Mouse (Mus musculus): ENCODE measurements around the gene Rpusd2. TPM values are rescaled to one million over a fixed set of nuclear protein-coding genes. Genes with fewer than 3 reads are reported as not detected.
A peak's percentile ranks its signal among the peaks of the same experiment; 100 is the strongest.

Gene Rpusd2
- polyA plus RNA-seq, 1 experiment from 2014 or later, result 2.6 TPM

DNA sequence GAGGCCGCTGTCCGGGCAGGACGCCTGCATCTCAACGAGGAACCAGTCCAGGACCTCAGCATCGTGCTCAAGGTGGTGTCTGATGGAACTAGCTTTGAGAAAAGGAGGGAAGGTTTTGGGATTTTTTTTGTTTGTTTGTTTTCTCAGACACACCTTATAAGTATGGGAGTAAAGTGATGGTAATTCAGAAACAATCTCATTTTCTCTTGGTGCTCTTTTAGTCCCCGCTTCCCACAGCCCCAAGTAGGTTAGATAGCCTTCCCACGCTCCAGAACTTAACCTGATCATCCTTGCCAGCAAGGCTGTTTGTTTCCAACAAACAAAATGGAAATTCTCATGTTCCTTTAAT, 781 bp downstream of the Rpusd2 start:
- H3K9me3 ChIP-seq (replicated peaks), result no peaks in the 10 kb centered on the region
- WGBS (ENCODE audit: insufficient replicate concordance), result 10% methylated on average over 7 of the region's 7 CpGs
- H3K36me3 ChIP-seq (replicated peaks), result peaks cover 30% of the 10 kb centered on the region
- peaks cover 18% of the 10 kb centered on the region for H3K4me1 ChIP-seq (replicated peaks)
- peak overlapping the region; percentile 82 for H3K9ac ChIP-seq
- H3K4me3 ChIP-seq (replicated peaks), result peak overlapping the region; percentile 98
- H3K27me3 ChIP-seq, result peaks cover 4% of the 10 kb centered on the region; the same call in 1 of the 2 replicates
- no peak for ATAC-seq (ENCODE audit: insufficient read depth)
- peak overlapping the region; percentile 93 for H3K4me2 ChIP-seq
- H3K27ac ChIP-seq (replicated peaks), result peak overlapping the region; percentile 87

DNA sequence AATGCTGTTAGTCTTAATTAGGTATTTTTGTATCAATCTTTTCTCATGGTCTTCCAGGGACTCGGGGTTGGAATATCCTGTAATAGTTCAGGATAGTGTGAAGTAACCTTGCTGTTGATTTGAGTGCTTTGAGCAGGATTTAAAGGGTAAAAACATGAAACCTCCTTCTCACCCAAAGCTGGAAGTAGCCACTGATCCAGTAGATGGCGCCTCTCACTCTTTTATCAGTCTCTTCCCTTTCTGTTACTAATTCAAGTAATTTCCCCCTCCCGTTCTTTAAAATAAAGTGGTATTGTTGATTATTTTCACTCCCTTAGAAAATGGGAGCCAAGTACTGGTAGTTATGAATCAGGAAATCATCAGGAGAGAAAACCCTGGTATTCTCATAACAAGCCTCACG, 6.3 kb downstream of the Rpusd2 start:
- H3K27ac ChIP-seq (replicated peaks), result no peak overlapping the region
- ATAC-seq (ENCODE audit: insufficient read depth), result no peak
- H3K36me3 ChIP-seq (replicated peaks), result peaks cover 36% of the 10 kb centered on the region
- no peaks in the 10 kb centered on the region for H3K9me3 ChIP-seq (replicated peaks)
- H3K4me1 ChIP-seq (replicated peaks), result peaks cover 7% of the 10 kb centered on the region
- no peak overlapping the region for H3K9ac ChIP-seq
- no peak overlapping the region for H3K4me2 ChIP-seq
- H3K4me3 ChIP-seq (replicated peaks), result no peak overlapping the region
- H3K27me3 ChIP-seq, result no peaks in the 10 kb centered on the region
- WGBS (ENCODE audit: insufficient replicate concordance), result 35% methylated on average over 4 of the region's 4 CpGs

DNA sequence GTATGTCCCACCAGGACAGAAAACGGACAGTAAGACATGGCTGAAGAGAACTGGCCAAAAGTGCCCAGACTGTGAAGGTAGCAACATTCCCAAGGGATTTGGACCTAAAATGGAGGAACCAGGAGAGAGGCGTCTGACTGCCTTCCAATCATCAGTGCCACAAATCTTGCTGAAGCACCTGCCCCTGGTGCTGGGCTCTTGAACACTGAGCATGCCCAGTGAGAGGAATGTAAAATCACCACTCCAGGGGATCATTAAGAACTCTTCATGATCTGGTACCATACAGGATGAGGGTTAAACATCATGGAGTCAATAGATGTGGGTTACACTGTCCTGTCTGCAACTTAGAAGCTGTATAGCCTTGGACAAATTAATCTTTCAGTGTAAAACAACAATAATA, 10.6 kb downstream of the Rpusd2 start:
- H3K27me3 ChIP-seq, result no peaks in the 10 kb centered on the region
- ATAC-seq (ENCODE audit: insufficient read depth), result no peak
- H3K9ac ChIP-seq, result no peak overlapping the region
- WGBS (ENCODE audit: insufficient replicate concordance), result 66% methylated on average over 2 of the region's 2 CpGs
- H3K4me3 ChIP-seq (replicated peaks), result no peak overlapping the region
- H3K4me1 ChIP-seq (replicated peaks), result peaks cover 23% of the 10 kb centered on the region
- no peak overlapping the region for H3K4me2 ChIP-seq
- no peak overlapping the region for H3K27ac ChIP-seq (replicated peaks)
- no peaks in the 10 kb centered on the region for H3K9me3 ChIP-seq (replicated peaks)
- 0 out of 2 replicates have a peak, but pooled peaks cover 7% of the 10 kb centered on the region for H3K36me3 ChIP-seq (replicated peaks)

DNA sequence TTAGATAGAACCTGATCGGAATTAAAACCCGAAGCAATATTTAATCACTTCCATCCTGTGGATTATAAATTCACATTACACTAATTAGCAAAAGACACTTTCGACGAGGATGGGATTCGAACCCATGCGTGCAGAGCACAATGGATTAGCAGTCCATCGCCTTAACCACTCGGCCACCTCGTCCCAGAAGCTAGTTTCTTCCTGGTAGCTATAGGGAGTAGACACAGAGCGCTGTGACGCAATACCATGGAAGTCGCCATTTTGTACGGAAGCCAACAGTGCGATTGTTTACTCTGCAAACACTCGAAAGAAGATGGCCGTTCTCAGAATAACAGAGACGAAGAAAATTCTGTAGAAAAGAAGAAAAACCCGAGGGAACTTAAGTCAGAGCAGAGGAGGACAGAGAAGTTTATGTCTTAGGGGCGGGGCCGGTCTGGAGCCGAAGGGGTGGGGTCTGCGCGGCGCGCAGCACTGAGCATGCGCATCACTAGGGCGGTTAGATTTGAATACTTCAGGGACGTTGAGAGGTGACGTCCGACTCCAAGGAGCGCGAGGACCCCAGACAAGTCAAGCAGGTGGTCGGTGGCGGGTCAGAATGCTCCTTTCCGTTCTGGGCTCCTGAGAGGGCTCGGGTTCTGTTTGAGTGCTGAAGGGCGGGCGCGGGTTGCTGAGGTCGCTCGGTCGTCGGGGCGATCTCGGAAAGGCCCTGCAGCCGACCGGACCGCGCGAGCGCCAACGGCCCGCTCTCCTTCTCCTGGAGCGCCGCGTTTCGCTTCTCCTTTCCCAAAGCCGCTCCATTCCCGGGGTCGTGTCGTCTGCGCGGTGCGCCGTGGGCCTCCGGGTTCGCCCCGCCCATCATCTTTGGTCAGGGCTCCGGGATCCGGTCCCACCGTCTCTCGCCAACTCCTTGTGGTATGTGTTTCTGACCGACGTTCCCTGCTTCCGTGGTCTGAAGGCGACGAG, 12.3 kb downstream of the Rpusd2 start, which contains the start of gene Knl1:
Knl1 (plus strand) TSS at position 471 of the 963 bp plus-strand sequence.
- Histone ChIP-seq H3K4me3 (replicated peaks) (peak within 1 kb of the TSS; percentile 96), H3K27me3 (no peaks in the 10 kb centered on the region), H3K27ac (replicated peaks) (peak within 1 kb of the TSS; percentile 93), H3K9me3 (replicated peaks) (no peaks in the 10 kb centered on the region), H3K36me3 (replicated peaks) (peaks cover 10% of the 10 kb centered on the region; the same call in 1 of the 2 replicates), H3K4me1 (replicated peaks) (peaks cover 37% of the 10 kb centered on the region), H3K9ac (peak within 1 kb of the TSS; percentile 92), H3K4me2 (peak within 1 kb of the TSS; percentile 67)
- peak; percentile 97 for ATAC-seq (ENCODE audit: insufficient read depth)
- under 1% methylated on average over 77 of the region's 77 CpGs for WGBS (ENCODE audit: insufficient replicate concordance)

DNA sequence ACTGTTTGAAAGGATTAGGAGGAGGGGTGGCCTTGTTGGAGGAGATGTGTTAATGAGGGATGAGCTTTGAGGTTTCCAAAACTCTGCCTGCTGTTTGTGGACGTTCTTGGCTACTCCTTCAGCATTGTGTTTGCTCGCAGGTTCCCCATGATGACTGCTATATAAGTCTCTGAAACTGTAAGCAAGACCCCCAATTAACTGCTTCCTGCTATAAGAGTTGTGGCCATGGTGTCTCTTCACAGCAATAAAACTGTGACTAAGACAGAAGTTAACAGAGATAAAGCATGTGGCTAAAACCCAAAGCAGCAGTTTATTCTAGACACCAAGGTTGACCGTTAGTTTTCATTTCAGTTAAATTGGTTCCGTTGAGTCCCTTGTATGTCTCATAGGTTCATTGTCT, 13.3 kb downstream of the Rpusd2 start:
- Histone ChIP-seq H3K9ac (peak overlapping the region; percentile 92), H3K36me3 (replicated peaks) (peaks cover 6% of the 10 kb centered on the region; the same call in 1 of the 2 replicates), H3K9me3 (replicated peaks) (no peaks in the 10 kb centered on the region), H3K27ac (replicated peaks) (peak overlapping the region; percentile 93), H3K4me2 (peak overlapping the region; percentile 67), H3K27me3 (no peaks in the 10 kb centered on the region), H3K4me1 (replicated peaks) (peaks cover 39% of the 10 kb centered on the region), H3K4me3 (replicated peaks) (peak overlapping the region; percentile 96)
- ATAC-seq (ENCODE audit: insufficient read depth), result no peak
- WGBS (ENCODE audit: insufficient replicate concordance), result 3% methylated on average over 4 of the region's 4 CpGs

DNA sequence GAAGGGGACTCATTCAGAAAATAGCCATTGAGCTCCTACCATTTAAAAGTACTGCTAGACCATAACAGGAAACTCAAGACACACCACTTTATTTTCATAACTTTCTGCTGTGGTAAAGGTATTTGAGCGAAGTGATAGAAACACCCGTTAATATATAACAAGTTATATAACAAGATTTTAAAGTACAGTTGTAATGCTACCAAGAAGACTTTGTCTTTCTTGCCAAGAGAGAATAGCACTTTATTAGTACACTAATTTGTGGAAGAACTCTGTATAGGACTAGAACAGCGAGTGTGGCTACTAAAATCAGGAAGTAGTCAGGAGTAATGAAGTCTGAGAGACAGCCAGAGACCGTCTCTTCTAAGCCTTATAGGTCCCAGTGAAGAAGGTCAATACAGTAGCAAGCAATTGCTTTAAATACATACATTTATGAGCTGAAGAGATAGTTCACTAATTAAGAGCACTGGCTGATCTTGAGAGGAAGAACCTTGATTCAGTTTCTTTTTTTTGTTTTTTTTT, 15.6 kb downstream of the Rpusd2 start:
- Histone ChIP-seq H3K27me3 (no peaks in the 10 kb centered on the region), H3K9me3 (replicated peaks) (no peaks in the 10 kb centered on the region), H3K36me3 (replicated peaks) (peaks cover 6% of the 10 kb centered on the region; the same call in 1 of the 2 replicates), H3K27ac (replicated peaks) (no peak overlapping the region), H3K9ac (no peak overlapping the region), H3K4me3 (replicated peaks) (no peak overlapping the region), H3K4me1 (replicated peaks) (peaks cover 41% of the 10 kb centered on the region), H3K4me2 (peak overlapping the region; percentile 36; the same call in 1 of the 2 replicates)
- 58% methylated on average over 4 of the region's 4 CpGs for WGBS (ENCODE audit: insufficient replicate concordance)
- ATAC-seq (ENCODE audit: insufficient read depth), result no peak

DNA sequence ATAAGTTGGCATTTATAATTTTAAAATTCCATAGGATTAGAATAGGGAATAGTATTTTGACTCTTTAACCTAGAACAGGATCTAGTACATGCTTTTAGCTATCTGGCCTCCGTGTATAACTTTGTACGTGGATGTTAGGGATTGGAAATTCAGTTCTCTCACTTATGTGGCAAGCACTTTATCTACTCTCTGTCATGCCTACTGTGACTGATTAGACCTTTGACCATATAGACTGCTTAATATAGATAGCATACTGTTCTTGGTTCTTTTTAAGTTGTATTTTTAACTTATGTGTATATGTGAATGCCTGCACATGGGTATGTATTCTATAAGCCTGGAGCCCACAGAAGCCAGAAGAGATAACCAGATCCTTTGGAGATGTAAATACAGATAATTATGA, 25.5 kb downstream of the Rpusd2 start:
- Histone ChIP-seq H3K9ac (no peak overlapping the region), H3K9me3 (replicated peaks) (no peaks in the 10 kb centered on the region), H3K27me3 (no peaks in the 10 kb centered on the region), H3K4me3 (replicated peaks) (no peak overlapping the region), H3K4me2 (no peak overlapping the region), H3K4me1 (replicated peaks) (peaks cover 8% of the 10 kb centered on the region; the same call in 1 of the 2 replicates), H3K36me3 (replicated peaks) (peaks cover 61% of the 10 kb centered on the region), H3K27ac (replicated peaks) (no peak overlapping the region)
- 26% methylated on average over 2 of the region's 2 CpGs for WGBS (ENCODE audit: insufficient replicate concordance)
- peak; percentile 51; the same call in 1 of the 2 replicates for ATAC-seq (ENCODE audit: insufficient read depth)

DNA sequence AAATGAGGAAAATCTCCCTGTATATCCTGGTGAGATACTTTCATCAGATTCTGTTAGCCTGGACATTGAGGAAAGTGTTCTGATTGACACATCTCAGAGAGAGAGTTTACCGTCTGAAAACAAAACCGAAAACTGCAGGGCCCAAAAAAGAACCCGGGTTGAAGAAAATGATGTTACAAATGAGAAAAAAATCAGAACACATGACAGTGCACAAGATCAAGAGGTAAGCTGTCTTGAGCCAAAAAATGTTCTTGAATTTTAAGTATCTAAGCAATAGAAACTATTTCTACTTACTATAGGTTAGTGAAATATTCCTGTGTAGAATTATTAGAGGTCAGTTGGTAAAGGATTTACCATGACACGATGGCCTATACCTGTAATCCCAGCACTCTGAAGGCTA, 37.8 kb downstream of the Rpusd2 start:
- no peak overlapping the region for H3K4me2 ChIP-seq
- H3K27ac ChIP-seq (replicated peaks), result no peak overlapping the region
- no peak for ATAC-seq (ENCODE audit: insufficient read depth)
- 91% methylated on average over 4 of the region's 4 CpGs for WGBS (ENCODE audit: insufficient replicate concordance)
- no peaks in the 10 kb centered on the region for H3K4me1 ChIP-seq (replicated peaks)
- H3K9me3 ChIP-seq (replicated peaks), result no peaks in the 10 kb centered on the region
- no peak overlapping the region for H3K4me3 ChIP-seq (replicated peaks)
- H3K9ac ChIP-seq, result no peak overlapping the region
- H3K36me3 ChIP-seq (replicated peaks), result peaks cover 88% of the 10 kb centered on the region
- H3K27me3 ChIP-seq, result no peaks in the 10 kb centered on the region

DNA sequence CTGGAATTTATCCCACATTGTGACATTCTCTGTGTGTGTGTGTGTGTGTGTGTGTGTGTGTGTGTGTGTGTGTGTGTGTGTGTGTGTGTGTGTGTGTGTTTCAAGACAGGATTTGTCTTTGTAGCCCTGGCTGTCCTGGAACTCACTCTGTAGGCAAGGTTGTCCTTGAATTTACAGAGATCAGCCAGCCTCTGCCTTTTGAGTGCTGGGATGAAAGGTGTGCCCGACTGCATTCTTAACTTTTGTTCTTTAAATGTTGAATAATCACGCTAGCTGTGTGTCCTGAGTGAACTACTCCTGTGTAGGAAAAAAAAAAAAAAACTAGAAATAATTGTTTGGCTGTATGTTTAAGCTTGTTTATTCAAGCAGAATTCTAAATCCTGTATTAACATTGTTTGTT, 51.6 kb downstream of the Rpusd2 start:
- Histone ChIP-seq H3K27me3 (no peaks in the 10 kb centered on the region), H3K9me3 (replicated peaks) (no peaks in the 10 kb centered on the region), H3K4me2 (no peak overlapping the region), H3K36me3 (replicated peaks) (peaks cover 82% of the 10 kb centered on the region), H3K9ac (no peak overlapping the region), H3K4me3 (replicated peaks) (no peak overlapping the region), H3K4me1 (replicated peaks) (no peaks in the 10 kb centered on the region), H3K27ac (replicated peaks) (no peak overlapping the region)
- 88% methylated on average over 2 of the region's 2 CpGs for WGBS (ENCODE audit: insufficient replicate concordance)
- ATAC-seq (ENCODE audit: insufficient read depth), result no peak
